Mouse (Mus musculus) adipocyte (in vitro differentiated cells): ENCODE data around the gene Ptpn14.

Experiments used
- DNase-seq: peaks from one replicate; pipeline ENCODE4 v3.0.0-alpha.2; 2016; ENCODE audit warnings: low spot score

Gene Ptpn14

DNA sequence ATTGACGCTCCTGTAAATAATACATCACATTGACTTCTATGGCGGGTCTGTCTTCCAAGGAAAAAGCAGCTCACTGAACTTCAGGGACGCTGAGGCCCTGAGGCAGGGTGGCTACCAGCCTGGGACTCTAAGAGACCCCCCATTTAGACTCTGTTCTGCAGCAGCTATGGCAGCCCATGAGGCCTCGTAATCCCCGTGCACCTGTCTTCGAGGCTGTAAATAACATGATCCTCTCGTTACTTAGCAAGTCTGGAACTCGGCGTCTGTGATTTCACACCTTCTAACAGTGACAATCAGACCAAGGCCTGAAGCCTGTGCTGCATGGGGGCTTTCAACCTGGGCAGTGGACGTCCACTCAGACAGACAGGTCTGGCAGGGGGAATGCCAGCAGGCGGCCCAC lies 175.1 kb downstream of the Ptpn14 start:
- no peak for DNase-seq

DNA sequence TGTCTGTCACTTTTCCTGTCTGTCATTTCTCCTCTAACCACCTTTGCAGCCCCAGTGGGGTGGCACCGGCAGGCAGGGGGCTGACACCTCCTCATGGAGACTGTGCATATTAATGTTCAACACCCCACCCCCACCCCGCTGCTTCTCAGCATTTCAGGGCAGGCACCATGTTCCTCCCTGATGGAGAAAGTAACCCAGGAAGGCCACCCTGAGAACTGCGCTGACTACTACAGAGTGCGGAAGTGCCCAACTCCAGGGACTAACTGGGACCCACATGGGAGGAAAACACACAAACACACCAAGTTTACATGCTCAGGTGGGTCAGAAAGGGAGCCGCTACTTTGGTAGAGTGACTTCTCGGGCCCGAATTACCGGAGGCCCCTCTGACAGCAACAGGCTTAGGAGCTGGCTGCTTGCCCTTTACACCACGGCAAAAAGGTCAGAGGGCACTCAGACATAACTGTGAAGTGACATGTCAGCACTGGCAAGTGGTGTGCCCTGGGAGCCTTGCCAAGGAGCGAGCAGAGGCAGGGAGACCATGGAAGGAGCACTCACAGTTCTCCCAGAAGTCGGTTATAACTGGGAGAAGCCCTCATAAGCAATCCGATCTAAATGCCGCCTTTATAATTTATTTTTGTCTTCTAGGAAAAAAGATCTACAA lies 182.7 kb downstream of the Ptpn14 start:
- DNase-seq = peak; percentile 79

DNA sequence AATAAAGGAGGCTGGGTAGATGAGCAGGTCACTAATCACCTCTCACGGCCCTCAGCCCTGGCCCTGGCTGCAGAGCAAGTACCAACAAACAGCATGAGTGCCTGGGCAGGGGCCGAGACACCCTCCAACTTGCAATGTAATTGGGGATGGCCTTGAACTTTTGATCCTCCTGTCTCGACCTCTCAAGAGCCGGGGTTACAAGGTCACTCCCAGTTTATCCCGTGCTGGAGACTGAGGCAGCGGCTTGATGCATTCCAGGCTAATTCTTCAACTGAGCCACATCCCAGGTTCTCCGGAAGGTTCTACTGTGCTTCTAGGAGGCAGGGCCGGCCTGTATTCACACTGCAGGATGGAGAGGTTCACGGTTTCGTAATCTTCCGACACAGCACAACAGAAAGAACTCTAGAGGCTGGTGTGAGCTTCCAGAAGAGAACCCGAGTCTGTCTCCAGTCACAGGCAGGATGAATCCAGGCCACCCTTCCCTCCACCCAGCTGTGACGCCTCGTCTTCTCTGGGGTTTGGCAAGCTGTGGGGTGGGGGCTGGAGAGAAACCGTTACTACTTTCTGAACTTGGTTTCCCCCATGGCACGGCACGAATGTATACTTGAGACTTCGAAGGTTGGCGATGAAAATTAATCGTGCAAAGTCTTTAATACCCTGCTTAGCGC lies 185.2 kb downstream of the Ptpn14 start:
- no peak for DNase-seq

DNA sequence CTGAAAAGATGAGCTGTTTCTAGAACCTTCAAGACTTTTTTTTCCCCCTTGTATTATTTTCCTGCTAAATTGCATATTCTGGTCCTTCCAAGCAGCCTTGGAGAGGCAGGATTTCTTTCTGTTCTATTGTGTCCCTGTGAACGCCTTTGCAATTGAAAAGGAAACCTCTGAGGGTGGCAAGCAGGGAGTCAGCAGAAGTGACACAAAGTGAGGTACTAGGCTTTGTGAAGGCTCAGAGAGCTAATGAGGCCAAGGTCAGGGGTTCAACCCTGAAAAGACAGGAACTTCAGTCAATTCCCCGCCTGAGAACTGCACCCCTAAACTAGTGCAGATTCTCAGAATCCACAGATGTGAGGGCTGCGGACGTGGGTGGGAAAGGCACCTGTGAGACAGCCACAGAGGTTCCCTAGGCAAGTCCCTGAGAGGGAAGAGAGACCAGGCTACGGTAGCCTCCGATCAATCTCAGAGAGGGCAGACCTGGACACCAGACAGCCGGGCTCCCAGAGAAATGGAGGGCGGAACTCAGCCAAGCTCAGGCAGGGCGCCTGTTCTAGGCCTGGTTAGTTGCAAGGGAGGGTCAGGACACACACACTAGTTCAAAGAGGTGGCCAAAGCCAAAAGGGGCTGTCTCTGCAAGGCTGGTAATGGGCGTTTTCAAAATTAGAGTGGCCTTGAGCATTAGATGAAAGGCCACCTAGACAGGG lies 188.5 kb downstream of the Ptpn14 start:
- no peak for DNase-seq

DNA sequence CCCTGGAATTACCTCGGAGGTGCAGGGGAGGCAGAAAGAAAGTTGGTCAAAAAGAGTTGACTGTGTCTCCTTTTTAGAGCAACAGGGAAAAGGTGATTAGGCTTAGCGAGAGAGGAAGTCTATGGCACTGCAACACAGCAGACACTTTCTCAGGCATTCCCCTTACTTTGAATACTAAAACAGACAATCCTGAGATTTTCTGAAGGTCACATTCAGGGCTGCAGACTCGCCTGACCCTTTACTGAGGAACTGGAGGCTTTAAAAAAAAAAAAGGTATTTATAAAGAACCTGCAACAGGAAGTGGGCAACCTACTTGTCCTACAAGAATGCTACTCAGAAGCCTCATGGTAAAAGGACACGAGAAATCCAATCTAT lies 189.0 kb downstream of the Ptpn14 start:
- no peak for DNase-seq

DNA sequence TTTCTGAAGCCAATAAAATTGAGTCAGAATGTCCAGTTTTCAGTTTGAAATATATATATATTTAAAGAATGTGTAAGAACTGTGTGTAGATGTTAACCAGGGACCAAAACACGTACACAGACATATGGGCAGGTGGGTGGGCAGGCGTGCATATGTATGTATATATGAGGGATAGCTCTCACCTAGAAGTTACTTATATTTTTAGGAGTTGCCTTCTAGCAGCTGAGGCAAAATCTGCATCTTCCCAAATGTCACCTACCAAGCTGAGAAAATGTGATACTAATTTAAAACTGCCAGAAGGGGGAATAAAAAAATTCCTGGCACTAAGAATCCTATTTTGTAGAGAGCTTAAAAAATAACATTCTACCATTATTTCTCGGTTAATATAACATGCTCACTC lies 191.7 kb downstream of the Ptpn14 start:
- DNase-seq = no peak

DNA sequence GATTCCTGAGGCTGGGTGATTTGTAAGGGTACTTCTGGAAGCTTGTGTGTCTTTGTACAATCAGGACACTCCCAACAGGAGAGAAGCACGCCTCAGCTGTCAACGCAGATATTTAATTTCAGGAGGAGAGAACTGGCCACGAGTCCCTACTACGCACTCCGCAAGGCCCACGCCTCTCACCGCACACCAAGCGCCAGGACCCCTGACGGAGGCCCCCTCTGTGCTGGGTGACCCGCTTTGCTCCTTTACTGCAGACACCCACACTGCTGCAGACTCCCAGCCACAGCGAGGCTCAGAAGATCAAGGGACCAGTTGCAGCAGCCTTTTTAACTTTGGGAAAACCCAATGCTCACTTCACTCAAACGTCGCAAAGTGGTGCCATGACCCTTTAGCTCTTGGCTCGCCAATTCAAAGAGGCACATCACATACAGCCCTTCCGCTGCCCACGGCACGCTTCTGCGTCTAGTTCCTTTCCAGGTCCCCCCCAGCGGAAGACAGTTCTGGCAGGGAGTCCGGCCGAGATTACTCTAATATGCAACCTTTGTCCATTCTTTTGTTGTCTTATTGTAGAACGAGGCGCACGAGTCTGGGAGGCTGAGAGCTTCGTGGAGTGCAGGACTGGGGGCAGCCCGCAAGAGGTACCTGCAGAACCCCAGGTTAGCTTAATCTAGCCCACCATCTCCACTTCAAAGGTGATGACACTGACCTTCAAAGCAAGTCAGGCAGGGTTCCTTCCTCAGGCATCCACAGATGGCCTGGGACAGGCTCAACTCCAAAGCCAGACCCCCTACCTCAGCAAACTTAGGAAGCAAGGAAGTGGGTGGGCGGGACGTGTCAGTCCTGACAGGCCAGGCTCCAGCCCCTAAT lies 192.9 kb downstream of the Ptpn14 start:
- no peak for DNase-seq

DNA sequence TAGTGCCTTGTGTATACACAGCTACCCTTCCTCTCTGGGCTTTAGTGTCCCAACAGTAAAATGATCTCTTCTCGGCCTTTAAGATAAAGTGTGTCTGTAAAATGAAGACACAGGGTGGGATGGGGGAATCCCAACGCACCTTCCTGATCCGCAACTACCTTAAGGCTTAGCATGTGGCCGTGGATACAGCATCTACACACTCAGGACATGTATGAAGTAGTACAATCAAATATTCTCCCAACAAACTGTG lies 193.4 kb downstream of the Ptpn14 start:
- no peak for DNase-seq

DNA sequence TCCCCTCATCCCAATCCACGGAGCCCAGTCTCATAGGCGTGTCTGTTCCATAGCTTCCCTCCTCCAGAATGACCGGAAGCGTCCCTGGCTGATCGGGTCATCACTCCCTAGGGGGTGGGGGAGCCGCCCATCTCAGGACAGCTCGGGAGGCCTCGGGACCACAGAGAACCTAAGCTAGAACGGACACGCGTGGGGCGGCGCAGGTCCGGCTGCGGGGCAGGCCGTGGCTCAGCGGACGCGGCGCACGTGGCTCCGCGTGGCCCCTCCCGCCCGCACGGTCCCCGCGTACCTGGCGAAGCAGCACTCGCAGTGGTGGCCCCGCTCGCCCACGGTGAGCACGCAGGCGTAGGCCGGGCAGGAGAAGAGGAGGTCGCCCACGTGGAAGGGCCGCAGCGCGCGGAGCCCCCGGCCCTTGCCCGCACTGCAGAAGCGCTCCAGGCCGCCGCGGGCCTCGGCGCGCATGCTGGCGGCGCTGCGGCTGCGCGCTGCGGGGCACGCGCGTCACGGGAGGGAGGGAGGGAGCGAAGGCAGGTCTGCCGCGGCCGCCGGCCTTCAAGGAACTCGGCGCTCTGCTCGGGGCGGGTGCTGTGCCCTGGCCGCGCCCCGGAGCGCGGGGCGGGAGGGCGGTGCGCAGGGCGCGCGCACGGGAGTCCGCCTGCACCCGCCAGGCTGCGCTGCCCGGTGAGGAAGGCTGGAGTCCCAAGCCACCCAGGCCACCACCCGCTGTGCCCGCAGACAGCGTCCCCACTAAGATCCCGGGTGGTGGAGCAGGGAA lies 193.9 kb downstream of the Ptpn14 start, which contains the start of gene Smyd2:
Gene Smyd2, minus strand, starts transcription at position 546 of the 775 bp plus-strand sequence.
- DNase-seq = peak; percentile 73

DNA sequence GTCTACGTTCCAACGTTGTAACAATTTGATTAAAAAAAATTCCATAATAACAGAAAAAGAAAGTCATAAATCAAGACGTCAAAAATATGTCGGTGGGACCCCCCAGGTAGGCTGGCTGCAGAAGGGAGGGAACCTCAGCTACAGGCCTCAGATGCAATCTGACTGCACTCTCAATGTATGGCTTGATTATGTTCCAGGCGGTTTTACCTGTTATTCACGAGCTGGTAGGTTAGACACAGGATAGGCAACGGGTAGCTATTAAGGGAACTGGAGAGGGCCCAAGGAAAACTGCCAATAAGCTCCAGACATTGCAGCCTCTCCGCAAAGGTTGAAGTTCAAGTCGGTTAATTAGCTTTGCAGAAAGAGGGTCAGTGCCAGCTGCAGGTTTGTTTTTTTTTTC lies 194.7 kb downstream of the Ptpn14 start:
- DNase-seq = peak; percentile 29

DNA sequence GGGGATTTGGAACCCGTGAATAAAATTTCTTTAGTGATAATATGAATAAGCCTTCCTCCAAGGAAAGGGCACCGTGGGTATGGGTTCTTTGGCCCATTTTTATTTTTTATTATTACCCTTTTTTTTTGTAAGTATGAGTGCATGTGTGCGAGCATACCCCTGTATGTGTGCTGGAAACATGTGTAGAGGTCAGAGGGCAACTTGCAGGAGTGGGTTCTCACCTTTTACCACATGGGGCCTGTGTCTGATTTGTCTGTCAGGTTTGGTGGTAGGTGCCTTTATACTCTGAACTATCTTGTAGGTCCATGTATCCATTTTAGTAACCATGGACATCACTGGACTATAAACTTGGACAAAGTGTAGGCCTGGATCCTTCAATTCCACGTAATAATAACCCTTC lies 195.1 kb downstream of the Ptpn14 start:
- DNase-seq = no peak

DNA sequence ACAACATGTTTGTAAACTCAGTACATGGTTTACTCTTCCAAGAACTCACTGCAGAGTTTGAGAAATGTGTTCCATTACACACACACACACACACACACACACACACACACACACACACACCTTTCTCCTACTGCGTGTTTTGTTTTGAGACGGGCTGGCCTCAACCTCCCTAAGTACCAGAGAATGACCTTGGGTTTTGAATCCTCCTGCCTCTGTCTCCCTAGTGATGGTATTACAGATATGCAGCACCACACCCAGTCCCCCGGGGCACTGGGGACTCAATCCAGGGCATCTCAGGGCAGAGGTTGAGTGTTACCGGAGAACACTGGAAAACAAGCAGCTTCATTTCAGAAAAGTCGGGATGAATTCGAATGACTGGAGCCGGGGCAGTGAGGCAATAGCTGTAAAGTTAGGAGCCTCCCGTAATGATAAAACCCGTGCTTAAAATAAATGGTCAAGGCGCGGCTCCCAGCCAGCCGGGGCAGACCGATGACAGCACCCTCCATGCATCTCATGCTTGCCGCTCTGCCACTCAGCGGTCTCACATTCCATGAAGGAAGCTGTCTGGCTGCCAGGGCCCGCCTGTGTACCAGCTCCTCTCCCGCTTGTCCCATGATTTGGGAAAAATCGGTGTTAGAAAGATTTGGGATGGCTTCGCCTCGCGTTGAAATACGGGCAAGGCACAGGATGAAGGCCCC lies 196.0 kb downstream of the Ptpn14 start:
- DNase-seq = no peak

DNA sequence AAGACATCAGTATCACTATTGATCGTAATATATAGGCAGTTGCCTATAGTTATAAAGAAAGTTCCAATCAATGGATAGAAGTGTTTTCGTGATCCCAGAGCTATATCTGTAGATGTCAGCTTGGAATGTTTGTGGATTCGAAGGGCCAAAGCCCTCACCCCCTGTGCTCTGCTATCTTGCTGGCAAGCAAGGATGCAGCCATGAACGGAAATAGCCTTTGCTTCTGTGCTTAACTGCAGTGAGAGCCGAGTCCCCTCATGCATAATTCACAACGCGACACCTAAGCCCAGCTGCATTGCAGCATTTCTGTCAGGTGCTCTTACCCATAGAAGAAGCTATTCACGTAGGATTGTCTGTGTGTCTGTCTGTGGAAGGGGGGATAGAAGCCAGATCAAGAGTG lies 198.2 kb downstream of the Ptpn14 start:
- DNase-seq = no peak
